Mouse (Mus musculus): Measurements from ENCODE around the gene Idua. TPM values are rescaled to one million over a fixed set of nuclear protein-coding genes. Genes with fewer than 3 reads are reported as not detected.

Gene Idua
- polyA plus RNA-seq, 1 experiment: 12.4 TPM

GRCm38 (mm10) chr5:108660632-108661268, 619 bp downstream of the Idua start:
- WGBS: 20% methylated on average over 36 of the region's 36 CpGs
- peak overlapping the region; percentile 80 for H3K4me3 ChIP-seq (replicated peaks; ENCODE audit: control insufficient read depth, low read depth, low read length)
- peak; percentile 67; the same call in 1 of the 2 replicates for TF ChIP-seq POLR2A (IDR thresholded peaks at IDR 0.05; ENCODE audit: borderline replicate concordance, control insufficient read depth, low read depth, low read length)
- no peak for TF ChIP-seq CTCF (IDR thresholded peaks at IDR 0.05; ENCODE audit: control insufficient read depth, insufficient read depth, low read length)
- 0 out of 2 replicates have a peak overlapping the region, but pooled peaks have one; percentile 6 for H3K27ac ChIP-seq (ENCODE audit: control insufficient read depth, insufficient read depth, low read depth, low read length, poor library complexity)
- H3K4me1 ChIP-seq (ENCODE audit: control insufficient read depth, insufficient read depth, low read length): peaks cover 6% of the 10 kb centered on the region

DNA sequence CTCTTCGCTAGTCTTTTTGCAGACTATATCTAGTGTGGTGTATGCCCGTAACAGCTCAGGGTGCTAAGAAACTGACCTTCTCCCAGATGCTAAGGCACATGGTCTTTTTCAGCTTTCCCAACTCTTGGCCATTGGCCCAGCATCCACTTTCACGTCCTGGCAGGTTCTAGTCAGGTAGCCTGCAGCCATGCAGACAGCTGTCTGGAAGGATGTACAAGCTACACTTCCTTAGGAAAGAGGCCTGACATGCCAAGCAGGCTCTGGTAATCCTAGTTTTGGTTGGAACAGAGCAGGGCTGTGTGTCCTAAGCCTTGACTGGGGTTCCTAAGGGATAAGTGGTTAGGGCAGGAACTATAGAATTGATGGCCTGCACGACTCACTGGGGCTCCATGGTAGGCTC, 2.6 kb downstream of the Idua start:
- WGBS: 65% methylated on average over 4 of the region's 4 CpGs
- TF ChIP-seq CTCF (IDR thresholded peaks at IDR 0.05; ENCODE audit: control insufficient read depth, insufficient read depth, low read length) (no peak), POLR2A (IDR thresholded peaks at IDR 0.05; ENCODE audit: borderline replicate concordance, control insufficient read depth, low read depth, low read length) (no peak)
- H3K4me3 ChIP-seq (replicated peaks; ENCODE audit: control insufficient read depth, low read depth, low read length): no peak overlapping the region

DNA sequence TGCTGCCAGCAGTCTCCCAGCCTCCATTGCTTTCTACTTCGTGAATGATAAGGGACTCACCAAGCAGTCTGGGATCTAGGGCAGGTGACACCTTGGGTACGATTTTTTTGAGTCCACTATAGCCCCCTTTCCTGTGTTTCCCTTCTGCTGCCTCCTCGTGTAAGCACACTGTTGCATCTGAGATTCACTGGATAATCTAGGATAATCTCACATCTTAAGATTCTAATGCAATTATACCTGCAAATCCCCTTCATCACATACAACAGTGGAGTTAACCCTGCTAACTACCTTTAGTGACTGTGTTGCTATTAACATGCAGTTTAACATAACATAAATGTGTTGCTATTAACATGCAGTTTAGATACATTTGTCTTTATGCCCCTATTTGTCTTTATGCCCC, 4.9 kb downstream of the Idua start:
- Histone ChIP-seq H3K4me3 (replicated peaks; ENCODE audit: control insufficient read depth, low read depth, low read length) (no peak overlapping the region), H3K27ac (ENCODE audit: control insufficient read depth, insufficient read depth, low read depth, low read length, poor library complexity) (no peak overlapping the region), H3K4me1 (ENCODE audit: control insufficient read depth, insufficient read depth, low read length) (peaks cover 2% of the 10 kb centered on the region)
- 59% methylated on average over 3 of the region's 3 CpGs for WGBS
- TF ChIP-seq CTCF (IDR thresholded peaks at IDR 0.05; ENCODE audit: control insufficient read depth, insufficient read depth, low read length): no peak
- TF ChIP-seq POLR2A (IDR thresholded peaks at IDR 0.05; ENCODE audit: borderline replicate concordance, control insufficient read depth, low read depth, low read length): no peak

More for the DNA sequence above, 2.6 kb downstream of the Idua start:
- peaks cover 6% of the 10 kb centered on the region for H3K4me1 ChIP-seq (ENCODE audit: control insufficient read depth, insufficient read depth, low read length)
- no peak overlapping the region for H3K27ac ChIP-seq (ENCODE audit: control insufficient read depth, insufficient read depth, low read depth, low read length, poor library complexity)

GRCm38 (mm10) chr5:108667370-108667769, 7.2 kb downstream of the Idua start:
- TF ChIP-seq CTCF (IDR thresholded peaks at IDR 0.05; ENCODE audit: control insufficient read depth, insufficient read depth, low read length) (no peak), POLR2A (IDR thresholded peaks at IDR 0.05; ENCODE audit: borderline replicate concordance, control insufficient read depth, low read depth, low read length) (no peak)
- no peak overlapping the region for H3K4me3 ChIP-seq (replicated peaks; ENCODE audit: control insufficient read depth, low read depth, low read length)
- no peak overlapping the region for H3K27ac ChIP-seq (ENCODE audit: control insufficient read depth, insufficient read depth, low read depth, low read length, poor library complexity)
- H3K4me1 ChIP-seq (ENCODE audit: control insufficient read depth, insufficient read depth, low read length): peaks cover 2% of the 10 kb centered on the region
- 65% methylated on average over 2 of the region's 2 CpGs for WGBS

GRCm38 (mm10) chr5:108668387-108668932, 8.3 kb downstream of the Idua start:
- WGBS: 10% methylated on average over 3 of the region's 3 CpGs
- Histone ChIP-seq H3K4me1 (ENCODE audit: control insufficient read depth, insufficient read depth, low read length) (peaks cover 2% of the 10 kb centered on the region), H3K4me3 (replicated peaks; ENCODE audit: control insufficient read depth, low read depth, low read length) (peak overlapping the region; percentile 90), H3K27ac (ENCODE audit: control insufficient read depth, insufficient read depth, low read depth, low read length, poor library complexity) (peak overlapping the region; percentile 90; the same call in 1 of the 2 replicates)
- TF ChIP-seq POLR2A (IDR thresholded peaks at IDR 0.05; ENCODE audit: borderline replicate concordance, control insufficient read depth, low read depth, low read length) (no peak), CTCF (IDR thresholded peaks at IDR 0.05; ENCODE audit: control insufficient read depth, insufficient read depth, low read length) (no peak)

GRCm38 (mm10) chr5:108668977-108669936, 9.1 kb downstream of the Idua start, which contains the start of gene Dgkq:
TSS of gene Dgkq (minus strand) at chr5:108669672.
- H3K27ac ChIP-seq (ENCODE audit: control insufficient read depth, insufficient read depth, low read depth, low read length, poor library complexity): peak within 1 kb of the TSS; percentile 90
- H3K4me3 ChIP-seq (replicated peaks; ENCODE audit: control insufficient read depth, low read depth, low read length): peak within 1 kb of the TSS; percentile 90
- 3% methylated on average over 43 of the region's 43 CpGs for WGBS
- TF ChIP-seq POLR2A (IDR thresholded peaks at IDR 0.05; ENCODE audit: borderline replicate concordance, control insufficient read depth, low read depth, low read length) (peak; percentile 76; the same call in 1 of the 2 replicates), CTCF (IDR thresholded peaks at IDR 0.05; ENCODE audit: control insufficient read depth, insufficient read depth, low read length) (no peak)
- peaks cover 2% of the 10 kb centered on the region for H3K4me1 ChIP-seq (ENCODE audit: control insufficient read depth, insufficient read depth, low read length)

- 61% methylated on average over 9 of the region's 9 CpGs for WGBS
- Histone ChIP-seq H3K4me3 (replicated peaks; ENCODE audit: control insufficient read depth, low read depth, low read length) (peak overlapping the region; percentile 46), H3K27ac (ENCODE audit: control insufficient read depth, insufficient read depth, low read depth, low read length, poor library complexity) (no peak overlapping the region), H3K4me1 (ENCODE audit: control insufficient read depth, insufficient read depth, low read length) (peaks cover 2% of the 10 kb centered on the region)
- TF ChIP-seq POLR2A (IDR thresholded peaks at IDR 0.05; ENCODE audit: borderline replicate concordance, control insufficient read depth, low read depth, low read length) (no peak), CTCF (IDR thresholded peaks at IDR 0.05; ENCODE audit: control insufficient read depth, insufficient read depth, low read length) (no peak)
These were observed 9.9 kb downstream of the Idua start for GRCm38 (mm10) chr5:108669986-108670385.

DNA sequence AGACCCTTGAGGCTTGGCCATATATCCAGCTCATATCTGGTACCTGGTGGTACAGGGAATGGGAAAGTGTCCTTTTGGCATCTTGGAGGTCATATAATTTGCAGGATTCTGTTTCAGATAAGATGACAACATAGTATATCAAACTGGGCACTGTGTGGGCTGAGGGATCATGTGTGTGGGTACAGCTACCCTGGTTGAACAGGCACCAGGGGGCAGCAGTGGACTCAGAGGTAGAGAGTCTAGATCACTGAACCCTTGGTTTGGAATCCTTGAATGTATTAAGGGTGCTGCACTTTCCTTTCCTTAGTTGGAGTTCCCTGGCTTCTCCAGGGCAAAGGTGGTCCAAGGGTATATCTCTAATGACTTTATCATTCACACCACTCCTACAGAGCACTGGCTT, 10.7 kb downstream of the Idua start:
- Histone ChIP-seq H3K4me3 (replicated peaks; ENCODE audit: control insufficient read depth, low read depth, low read length) (no peak overlapping the region), H3K4me1 (ENCODE audit: control insufficient read depth, insufficient read depth, low read length) (peaks cover 2% of the 10 kb centered on the region), H3K27ac (ENCODE audit: control insufficient read depth, insufficient read depth, low read depth, low read length, poor library complexity) (no peak overlapping the region)
- TF ChIP-seq CTCF (IDR thresholded peaks at IDR 0.05; ENCODE audit: control insufficient read depth, insufficient read depth, low read length) (peak; percentile 68), POLR2A (IDR thresholded peaks at IDR 0.05; ENCODE audit: borderline replicate concordance, control insufficient read depth, low read depth, low read length) (no peak)

Measured in bone marrow, adult 2 months (tissue).